Mouse (Mus musculus): ENCODE data around the gene Nme2.

GRCm38 (mm10) chr11:93968848-93969128 is 12.7 kb upstream of the Nme2 start:
- TF ChIP-seq CTCF (IDR thresholded peaks at IDR 0.05; ENCODE audit: borderline replicate concordance, extremely low read depth, insufficient read depth, insufficient read length): no peak
- no peak for TF ChIP-seq POLR2A (IDR thresholded peaks at IDR 0.05; ENCODE audit: borderline replicate concordance, extremely low read depth, insufficient read depth, insufficient read length, poor library complexity, severe bottlenecking)

Data from brain, embryonic 14.5 days (tissue).